Mouse (Mus musculus) megakaryocyte-erythroid progenitor cell, adult 5-6 weeks (primary cell): ENCODE data around the gene Slc26a8. TPM values are rescaled to one million over a fixed set of nuclear protein-coding genes. Genes with fewer than 3 reads are reported as not detected.

Experiments
- ATAC-seq: replicated peaks from 2 replicates; pipeline ENCODE4 v1.8.0; 2016; ENCODE audit warnings: mild to moderate bottlenecking, inconsistent platforms; ENCODE audit not compliant: severe bottlenecking, poor library complexity, low FRiP score, low TSS enrichment
- total RNA-seq, 2 experiments: library from RNA; stranded (forward) in 1 of 2; stranded (reverse) in 1 of 2; fragments of 200-1000, 215-1000 nt in 1 of 2; fragments of >200 nt in 1 of 2; fragmentation: Nextera tagmentation in 1 of 2; gene quantifications; 2 replicates each; pipeline ENCODE4 v1.2.3; 2014 to 2017

Gene Slc26a8
- total RNA-seq, 2 experiments from 2014 or later, result 1.2 to 1.9 TPM

DNA sequence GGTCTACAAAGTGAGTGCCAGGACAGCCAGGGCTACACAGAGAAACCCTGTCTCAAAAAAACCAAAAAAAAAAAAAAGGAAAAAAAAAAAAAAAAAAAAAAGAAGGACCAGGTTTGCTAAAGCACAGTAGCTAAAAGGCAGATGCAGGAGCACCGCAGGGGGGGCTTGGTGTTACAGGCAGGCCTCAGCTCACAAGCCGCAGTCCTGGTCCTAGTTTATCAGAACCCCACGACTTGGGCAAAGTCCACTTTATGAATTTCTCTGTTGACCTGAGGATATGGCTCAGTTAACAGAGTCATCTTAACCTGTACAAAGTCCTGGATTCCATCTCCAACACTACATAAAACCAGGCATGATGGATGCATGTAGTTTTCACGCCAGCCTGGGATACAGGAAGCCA lies 74.7 kb downstream of the Slc26a8 start:
- no peak for ATAC-seq

DNA sequence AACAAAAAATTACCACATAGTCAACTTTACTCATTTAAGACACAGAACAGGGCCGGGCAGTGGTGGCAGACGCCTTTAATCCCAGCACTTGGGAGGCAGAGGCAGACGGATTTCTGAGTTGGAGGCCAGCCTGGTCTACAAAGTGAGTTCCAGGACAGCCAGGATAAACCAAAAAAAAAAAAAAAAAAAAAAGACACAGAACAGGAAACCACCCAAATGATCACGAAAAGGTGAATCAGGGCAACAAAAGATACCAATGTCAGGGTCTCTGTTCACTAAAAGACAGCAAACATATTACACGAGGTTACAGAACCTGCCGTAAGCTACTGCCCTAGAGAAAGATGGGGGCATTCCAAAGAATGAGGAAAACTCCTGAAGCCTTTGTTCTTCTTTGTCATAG lies 76.9 kb downstream of the Slc26a8 start:
- ATAC-seq, result no peak

DNA sequence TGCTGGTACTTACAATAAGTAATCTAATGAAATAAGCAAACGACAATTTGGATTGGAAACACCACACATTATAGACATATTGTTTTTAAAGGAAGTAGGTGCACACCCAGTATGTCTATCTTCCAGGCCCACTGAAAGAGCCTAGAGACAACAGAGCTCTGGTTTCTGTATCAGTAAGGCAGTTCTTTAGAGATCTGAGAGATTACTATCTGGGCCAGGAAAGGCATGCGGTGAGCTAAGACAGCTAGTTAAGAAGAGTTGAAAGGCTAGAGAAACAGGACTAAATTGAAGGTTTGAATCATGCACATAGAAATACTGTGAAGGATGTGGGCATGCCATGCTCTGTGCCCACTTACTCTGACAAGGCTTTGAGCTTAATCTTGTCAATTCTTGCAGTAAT lies 77.4 kb downstream of the Slc26a8 start:
- ATAC-seq, result no peak; the same call in 1 of the 2 replicates

DNA sequence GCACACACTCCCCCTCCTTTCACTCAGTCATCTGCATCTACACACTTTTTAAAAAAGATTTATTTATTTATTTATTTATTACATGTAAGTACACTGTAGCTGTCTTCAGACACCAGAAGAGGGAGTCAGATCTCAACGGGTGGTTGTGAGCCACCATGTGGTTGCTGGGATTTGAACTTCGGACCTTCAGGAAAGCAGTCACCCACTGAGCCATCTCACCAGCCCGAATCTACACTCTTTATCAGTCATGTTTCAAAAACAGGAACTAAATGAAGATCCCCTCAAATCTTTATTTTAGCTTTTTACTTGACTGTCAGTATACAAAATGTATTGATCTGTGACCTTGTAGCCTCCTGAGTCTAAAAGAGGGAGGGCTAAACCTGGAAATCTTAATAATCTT lies 80.5 kb downstream of the Slc26a8 start:
- ATAC-seq, result no peak

DNA sequence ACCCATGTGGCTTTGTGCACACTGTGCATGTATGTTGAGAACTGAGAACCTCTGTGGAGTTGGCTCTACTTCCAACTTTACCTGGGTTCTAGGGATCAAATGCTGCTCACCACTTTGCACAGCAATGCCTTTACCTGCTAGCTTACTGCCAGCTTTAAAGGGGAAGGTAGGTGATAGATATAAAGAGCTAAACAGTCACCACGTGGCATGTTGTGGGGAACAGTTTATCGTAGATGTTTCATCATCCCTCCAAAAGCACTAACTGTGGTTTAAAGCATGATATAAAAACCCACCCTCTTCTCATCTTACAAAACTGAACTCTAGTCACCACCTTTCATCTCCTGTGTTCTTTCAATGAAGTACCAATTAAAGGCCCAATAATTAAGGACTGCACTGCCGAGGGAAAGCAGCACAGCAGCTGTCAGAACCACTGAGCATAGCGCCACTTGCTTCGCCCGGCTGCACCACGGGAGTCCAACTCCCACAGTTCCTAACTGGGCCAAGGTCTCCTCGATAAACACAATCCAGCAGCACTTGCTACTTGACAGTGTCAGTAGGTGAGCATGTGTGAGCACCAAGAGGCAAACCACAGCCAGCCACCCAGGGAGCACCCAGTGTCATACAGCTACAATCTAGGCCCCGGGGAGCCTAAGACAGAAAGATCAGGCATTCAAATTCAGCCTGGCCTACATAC lies 88.3 kb downstream of the Slc26a8 start:
- ATAC-seq, result no peak

DNA sequence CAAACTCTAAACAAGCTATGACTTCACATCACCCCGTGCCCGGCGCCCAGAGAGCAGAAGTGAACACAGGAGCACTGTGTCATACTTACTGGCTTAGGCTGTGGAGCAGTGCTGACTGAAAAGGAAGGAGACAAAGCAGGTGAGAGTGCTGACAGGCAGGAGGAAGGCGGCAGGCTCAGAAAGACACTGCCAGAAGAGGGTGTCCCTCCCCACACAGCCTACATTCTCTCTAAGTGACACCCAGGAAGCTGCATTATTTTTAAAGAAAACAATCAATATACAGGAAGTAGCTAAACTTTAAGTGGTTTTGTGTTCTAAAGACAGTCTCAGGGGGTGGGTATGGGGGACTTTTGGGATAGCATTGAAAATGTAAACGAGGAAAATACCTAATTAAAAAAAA lies 89.3 kb downstream of the Slc26a8 start:
- ATAC-seq, result no peak

DNA sequence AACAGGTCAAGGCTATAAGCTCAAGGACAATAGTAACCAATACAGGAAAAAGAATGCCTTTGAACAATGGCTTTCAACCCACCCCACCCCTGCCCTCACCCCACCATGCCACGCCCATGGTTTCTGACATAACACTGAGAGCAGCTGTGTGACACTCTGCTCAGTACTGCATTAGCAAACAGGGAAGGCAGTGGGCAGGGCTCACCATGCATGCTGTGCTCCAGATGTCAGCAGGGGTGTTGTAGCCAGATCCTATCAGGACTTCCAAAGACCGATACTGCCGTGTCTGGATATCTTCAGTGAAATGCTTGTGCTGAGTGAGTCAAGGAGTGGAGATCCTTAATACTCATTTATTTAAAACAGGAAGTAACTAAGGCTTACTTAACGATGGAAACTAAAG lies 96.1 kb downstream of the Slc26a8 start:
- ATAC-seq, result 0 out of 2 replicates have a peak, but pooled peaks have one; percentile 20

DNA sequence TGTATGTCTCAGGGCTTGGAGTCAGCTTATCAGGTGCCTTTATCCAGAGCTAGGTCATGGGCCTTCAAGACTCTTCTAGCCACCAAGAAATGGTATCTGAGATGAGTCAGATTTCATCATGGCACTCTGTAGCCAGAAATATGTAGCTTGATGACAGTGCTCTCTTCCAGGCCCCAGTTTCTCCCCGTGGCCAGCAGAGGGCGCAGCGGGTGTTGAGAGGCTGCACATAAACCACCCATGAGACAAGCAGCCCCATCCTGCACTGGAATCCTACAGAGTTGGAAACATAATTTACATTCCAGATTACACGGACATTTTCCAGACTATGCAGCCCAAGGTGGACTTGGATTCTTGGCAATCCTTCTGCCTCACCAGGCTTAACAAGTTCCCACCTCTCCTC lies 97.0 kb downstream of the Slc26a8 start:
- ATAC-seq, result 0 out of 2 replicates have a peak, but pooled peaks have one; percentile 35

DNA sequence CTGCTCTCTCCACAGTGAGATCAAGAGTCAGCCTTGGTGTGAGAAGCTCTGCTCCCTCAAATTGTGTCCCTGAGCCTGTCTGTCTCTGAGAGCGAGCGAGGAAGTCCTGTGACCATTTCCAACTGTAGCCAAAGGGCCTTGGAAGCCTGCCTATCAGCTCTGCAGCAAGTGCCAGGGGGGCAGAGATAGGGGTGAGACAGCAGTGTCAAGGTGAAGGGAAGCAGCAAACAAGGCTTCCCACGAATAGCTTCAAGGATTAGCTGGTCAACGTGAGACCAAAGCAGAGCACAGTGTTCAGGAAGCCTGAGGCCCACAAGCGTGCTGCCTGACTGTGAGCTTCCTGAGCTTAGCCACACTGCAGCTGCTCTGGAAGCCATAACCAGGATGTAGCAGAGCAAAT lies 98.6 kb downstream of the Slc26a8 start:
- peak; percentile 83 for ATAC-seq

DNA sequence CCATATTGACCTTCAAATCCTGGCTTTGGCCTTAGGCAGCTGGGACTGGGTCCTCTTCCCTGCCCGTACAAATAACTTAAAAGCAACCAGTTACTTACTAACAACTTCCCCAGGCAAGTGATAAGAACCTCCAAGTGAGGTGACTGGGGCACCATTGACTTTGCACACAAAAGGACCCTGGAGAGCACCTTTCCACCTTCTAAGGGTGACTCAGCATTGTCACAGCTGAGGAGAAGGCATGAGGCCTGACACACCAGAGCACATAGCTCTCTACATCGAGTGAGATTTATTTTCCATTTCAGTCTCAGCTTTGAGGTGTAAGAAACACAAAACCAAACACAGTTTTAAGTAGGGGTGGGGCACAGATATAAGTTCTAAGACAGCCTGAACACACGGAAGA lies 99.4 kb downstream of the Slc26a8 start:
- ATAC-seq, result no peak

DNA sequence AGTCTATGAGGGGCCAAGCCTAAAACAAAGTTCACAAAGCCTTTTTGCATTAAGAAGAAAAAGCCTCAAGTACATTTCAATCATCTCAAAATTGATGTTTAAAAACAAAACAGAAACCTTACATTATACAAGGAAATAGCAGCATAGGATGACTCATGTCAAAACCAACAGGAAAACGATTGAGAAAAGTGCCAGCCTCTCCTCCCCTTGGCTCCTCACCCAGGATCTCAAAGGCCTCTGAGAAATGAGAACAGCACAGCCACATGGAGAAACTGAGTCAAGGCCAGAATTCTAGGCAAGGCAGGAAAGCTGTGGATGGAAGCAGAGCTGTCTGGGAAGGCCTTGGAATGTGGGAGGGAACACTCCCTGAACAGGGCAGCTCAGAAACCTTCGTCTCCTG lies 101.4 kb downstream of the Slc26a8 start:
- no peak for ATAC-seq

Other genes starting within 250 kb of the Slc26a8 start
- 19.8 and 32.3 TPM in 2 replicates for gene Fkbp5, start 172.7 kb downstream of the Slc26a8 start, total RNA-seq (2014; fragmentation: Nextera tagmentation)
- 19.9 and 25.1 TPM in 2 replicates for gene Fkbp5, start 172.7 kb downstream of the Slc26a8 start, total RNA-seq (2017)
- not detected in 2 replicates for gene Armc12, start 159.4 kb downstream of the Slc26a8 start, total RNA-seq (2014; fragmentation: Nextera tagmentation)
- gene Armc12, start 159.4 kb downstream of the Slc26a8 start, total RNA-seq (2017), result not detected in 2 replicates
- not detected in 2 replicates for gene Clpsl2, start 140.8 kb downstream of the Slc26a8 start, total RNA-seq (2014; fragmentation: Nextera tagmentation)
- not detected in 2 replicates for gene Clpsl2, start 140.8 kb downstream of the Slc26a8 start, total RNA-seq (2017)
- not detected in 2 replicates for gene Clps, start 129.5 kb downstream of the Slc26a8 start, total RNA-seq (2014; fragmentation: Nextera tagmentation)
- gene Clps, start 129.5 kb downstream of the Slc26a8 start, total RNA-seq (2017), result not detected in 2 replicates
- not detected in 2 replicates for gene Lhfpl5, start 114.6 kb downstream of the Slc26a8 start, total RNA-seq (2014; fragmentation: Nextera tagmentation)
- gene Lhfpl5, start 114.6 kb downstream of the Slc26a8 start, total RNA-seq (2017), result not detected in 2 replicates
- 141 and 164 TPM in 2 replicates for gene Srpk1, start 67.5 kb downstream of the Slc26a8 start, total RNA-seq (2014; fragmentation: Nextera tagmentation)
- gene Srpk1, start 67.5 kb downstream of the Slc26a8 start, total RNA-seq (2017), result 159 and 165 TPM in 2 replicates
- 93.9 and 100 TPM in 2 replicates for gene Mapk14, start 1.1 kb upstream of the Slc26a8 start, total RNA-seq (2014; fragmentation: Nextera tagmentation)
- gene Mapk14, start 1.1 kb upstream of the Slc26a8 start, total RNA-seq (2017), result 54.0 and 87.6 TPM in 2 replicates
- gene AC170998.1, start 35.9 kb upstream of the Slc26a8 start, total RNA-seq (2014; fragmentation: Nextera tagmentation), result 8.7 and 12.8 TPM in 2 replicates
- gene AC170998.1, start 35.9 kb upstream of the Slc26a8 start, total RNA-seq (2017), result not detected in 2 replicates
- not detected in 2 replicates for gene Mapk13, start 79.1 kb upstream of the Slc26a8 start, total RNA-seq (2014; fragmentation: Nextera tagmentation)
- 0.42 TPM in 1 of 2 replicates, not detected in the other for gene Mapk13, start 79.1 kb upstream of the Slc26a8 start, total RNA-seq (2017)
- gene Brpf3, start 110.9 kb upstream of the Slc26a8 start, total RNA-seq (2014; fragmentation: Nextera tagmentation), result 61.1 and 68.0 TPM in 2 replicates
- gene Brpf3, start 110.9 kb upstream of the Slc26a8 start, total RNA-seq (2017), result 5.3 and 6.2 TPM in 2 replicates
- not detected in 2 replicates for gene Pnpla1, start 168.2 kb upstream of the Slc26a8 start, total RNA-seq (2014; fragmentation: Nextera tagmentation)
- gene Pnpla1, start 168.2 kb upstream of the Slc26a8 start, total RNA-seq (2017), result not detected in 2 replicates
- 0.20 and 0.33 TPM in 2 replicates for gene 4930539E08Rik, start 225.1 kb upstream of the Slc26a8 start, total RNA-seq (2014; fragmentation: Nextera tagmentation)
- gene 4930539E08Rik, start 225.1 kb upstream of the Slc26a8 start, total RNA-seq (2017), result 0.23 and 0.66 TPM in 2 replicates